Mouse (Mus musculus): Measurements from ENCODE around the gene Pcnx4. TPM values are rescaled to one million over a fixed set of nuclear protein-coding genes. Genes with fewer than 3 reads are reported as not detected.

Pcnx4 gene
- 9.3 and 11.6 TPM in 2 replicates for polyA plus RNA-seq (2016; fragmentation: Nextera tagmentation; extraction: Ambion mirVana)

- H3K27me3 ChIP-seq (ENCODE audit: insufficient read depth, poor library complexity, severe bottlenecking), result no peaks in the 10 kb centered on the region
- DNase-seq (ENCODE audit: low spot score), result peak; percentile 99
- peak within 1 kb of the TSS; percentile 79 for H3K4me3 ChIP-seq
- WGBS, result under 1% methylated on average over 45 of the region's 45 CpGs
- H3K4me1 ChIP-seq, result peaks cover 13% of the 10 kb centered on the region
- H3K9me3 ChIP-seq, result no peaks in the 10 kb centered on the region
- H3K36me3 ChIP-seq, result peaks cover 8% of the 10 kb centered on the region
- H3K27ac ChIP-seq, result peak within 1 kb of the TSS; percentile 90
Observed at GRCm38 (mm10) chr12:72536021-72536597, at the start of gene Pcnx4. Pcnx4 (plus strand) TSS chr12:72536383.

GRCm38 (mm10) chr12:72487498-72487897, 48.7 kb upstream of the Pcnx4 start:
- H3K27me3 ChIP-seq (ENCODE audit: insufficient read depth, poor library complexity, severe bottlenecking), result no peaks in the 10 kb centered on the region
- H3K4me1 ChIP-seq, result no peaks in the 10 kb centered on the region
- H3K36me3 ChIP-seq, result no peaks in the 10 kb centered on the region
- WGBS, result 66% methylated on average over 3 of the region's 3 CpGs
- no peak overlapping the region for H3K4me3 ChIP-seq
- no peak for DNase-seq (ENCODE audit: low spot score)
- H3K9me3 ChIP-seq, result no peaks in the 10 kb centered on the region
- H3K27ac ChIP-seq, result no peak overlapping the region

- Histone ChIP-seq H3K36me3 (no peaks in the 10 kb centered on the region), H3K4me3 (no peak overlapping the region), H3K4me1 (no peaks in the 10 kb centered on the region), H3K9me3 (no peaks in the 10 kb centered on the region), H3K27me3 (ENCODE audit: insufficient read depth, poor library complexity, severe bottlenecking) (no peaks in the 10 kb centered on the region), H3K27ac (no peak overlapping the region)
- no peak for DNase-seq (ENCODE audit: low spot score)
- WGBS, result 85% methylated on average over 3 of the region's 3 CpGs
Observed at GRCm38 (mm10) chr12:72489995-72490394, 46.2 kb upstream of the Pcnx4 start.

- no peak for DNase-seq (ENCODE audit: low spot score)
- H3K4me3 ChIP-seq, result no peak overlapping the region
- 53% methylated on average over 3 of the region's 3 CpGs for WGBS
- no peak overlapping the region for H3K27ac ChIP-seq
- no peaks in the 10 kb centered on the region for H3K36me3 ChIP-seq
- no peaks in the 10 kb centered on the region for H3K9me3 ChIP-seq
- H3K27me3 ChIP-seq (ENCODE audit: insufficient read depth, poor library complexity, severe bottlenecking), result no peaks in the 10 kb centered on the region
- H3K4me1 ChIP-seq, result no peaks in the 10 kb centered on the region
Observed at GRCm38 (mm10) chr12:72491063-72491719, 45.0 kb upstream of the Pcnx4 start.

GRCm38 (mm10) chr12:72496866-72497600, 39.1 kb upstream of the Pcnx4 start:
- WGBS, result 70% methylated on average over 12 of the region's 12 CpGs
- H3K27ac ChIP-seq, result no peak overlapping the region
- H3K4me1 ChIP-seq, result no peaks in the 10 kb centered on the region
- H3K27me3 ChIP-seq (ENCODE audit: insufficient read depth, poor library complexity, severe bottlenecking), result no peaks in the 10 kb centered on the region
- no peak overlapping the region for H3K4me3 ChIP-seq
- no peak for DNase-seq (ENCODE audit: low spot score)
- no peaks in the 10 kb centered on the region for H3K9me3 ChIP-seq
- H3K36me3 ChIP-seq, result no peaks in the 10 kb centered on the region

- Histone ChIP-seq H3K4me1 (no peaks in the 10 kb centered on the region), H3K36me3 (no peaks in the 10 kb centered on the region), H3K9me3 (no peaks in the 10 kb centered on the region), H3K27ac (no peak overlapping the region), H3K4me3 (no peak overlapping the region), H3K27me3 (ENCODE audit: insufficient read depth, poor library complexity, severe bottlenecking) (no peaks in the 10 kb centered on the region)
- WGBS, result 79% methylated on average over 7 of the region's 7 CpGs
- DNase-seq (ENCODE audit: low spot score), result no peak
Observed at GRCm38 (mm10) chr12:72509606-72510005, 26.6 kb upstream of the Pcnx4 start.

- Histone ChIP-seq H3K36me3 (no peaks in the 10 kb centered on the region), H3K4me1 (no peaks in the 10 kb centered on the region), H3K27me3 (ENCODE audit: insufficient read depth, poor library complexity, severe bottlenecking) (no peaks in the 10 kb centered on the region), H3K9me3 (no peaks in the 10 kb centered on the region), H3K27ac (no peak overlapping the region), H3K4me3 (no peak overlapping the region)
- 67% methylated on average over 3 of the region's 3 CpGs for whole genome bisulfite sequencing
- DNase-seq (ENCODE audit: low spot score), result no peak
Observed at GRCm38 (mm10) chr12:72515446-72515845, 20.7 kb upstream of the Pcnx4 start.

GRCm38 (mm10) chr12:72518114-72518728, 18.0 kb upstream of the Pcnx4 start:
- H3K27me3 ChIP-seq (ENCODE audit: insufficient read depth, poor library complexity, severe bottlenecking), result no peaks in the 10 kb centered on the region
- no peak for DNase-seq (ENCODE audit: low spot score)
- no peaks in the 10 kb centered on the region for H3K9me3 ChIP-seq
- no peak overlapping the region for H3K4me3 ChIP-seq
- H3K27ac ChIP-seq, result no peak overlapping the region
- H3K4me1 ChIP-seq, result no peaks in the 10 kb centered on the region
- 83% methylated on average over 12 of the region's 12 CpGs for WGBS
- no peaks in the 10 kb centered on the region for H3K36me3 ChIP-seq

GRCm38 (mm10) chr12:72519352-72519751, 16.8 kb upstream of the Pcnx4 start:
- no peak for DNase-seq (ENCODE audit: low spot score)
- 76% methylated on average over 9 of the region's 9 CpGs for WGBS
- Histone ChIP-seq H3K9me3 (no peaks in the 10 kb centered on the region), H3K27me3 (ENCODE audit: insufficient read depth, poor library complexity, severe bottlenecking) (no peaks in the 10 kb centered on the region), H3K36me3 (no peaks in the 10 kb centered on the region), H3K27ac (no peak overlapping the region), H3K4me3 (no peak overlapping the region), H3K4me1 (no peaks in the 10 kb centered on the region)

- H3K4me3 ChIP-seq, result no peak overlapping the region
- H3K27me3 ChIP-seq (ENCODE audit: insufficient read depth, poor library complexity, severe bottlenecking), result no peaks in the 10 kb centered on the region
- H3K9me3 ChIP-seq, result no peaks in the 10 kb centered on the region
- H3K36me3 ChIP-seq, result no peaks in the 10 kb centered on the region
- DNase-seq (ENCODE audit: low spot score), result no peak
- H3K4me1 ChIP-seq, result no peaks in the 10 kb centered on the region
- 60% methylated on average over 5 of the region's 5 CpGs for WGBS
- no peak overlapping the region for H3K27ac ChIP-seq
Observed at GRCm38 (mm10) chr12:72519855-72520254, 16.3 kb upstream of the Pcnx4 start.

- Histone ChIP-seq H3K36me3 (no peaks in the 10 kb centered on the region), H3K4me3 (no peak overlapping the region), H3K27ac (no peak overlapping the region), H3K27me3 (ENCODE audit: insufficient read depth, poor library complexity, severe bottlenecking) (no peaks in the 10 kb centered on the region), H3K4me1 (no peaks in the 10 kb centered on the region), H3K9me3 (no peaks in the 10 kb centered on the region)
- DNase-seq (ENCODE audit: low spot score), result no peak
- WGBS, result 3% methylated on average over 2 of the region's 2 CpGs
Observed at GRCm38 (mm10) chr12:72520645-72521044, 15.5 kb upstream of the Pcnx4 start.

- Histone ChIP-seq H3K27me3 (ENCODE audit: insufficient read depth, poor library complexity, severe bottlenecking) (no peaks in the 10 kb centered on the region), H3K4me3 (no peak overlapping the region), H3K9me3 (no peaks in the 10 kb centered on the region), H3K36me3 (no peaks in the 10 kb centered on the region), H3K4me1 (peaks cover 3% of the 10 kb centered on the region; the same call in 1 of the 2 replicates), H3K27ac (no peak overlapping the region)
- no peak for DNase-seq (ENCODE audit: low spot score)
- WGBS, result 34% methylated on average over 4 of the region's 4 CpGs
Observed at GRCm38 (mm10) chr12:72525588-72525987, 10.6 kb upstream of the Pcnx4 start.

- DNase-seq (ENCODE audit: low spot score), result no peak
- Histone ChIP-seq H3K36me3 (no peaks in the 10 kb centered on the region), H3K9me3 (no peaks in the 10 kb centered on the region), H3K4me1 (peaks cover 15% of the 10 kb centered on the region), H3K4me3 (no peak overlapping the region), H3K27me3 (ENCODE audit: insufficient read depth, poor library complexity, severe bottlenecking) (no peaks in the 10 kb centered on the region), H3K27ac (no peak overlapping the region)
- WGBS, result 78% methylated on average over 7 of the region's 7 CpGs
Observed at GRCm38 (mm10) chr12:72532303-72532702, 3.9 kb upstream of the Pcnx4 start.
